Comparison of ENCODE assay signal across 29 mouse cellular contexts in the genomic region with DNA sequence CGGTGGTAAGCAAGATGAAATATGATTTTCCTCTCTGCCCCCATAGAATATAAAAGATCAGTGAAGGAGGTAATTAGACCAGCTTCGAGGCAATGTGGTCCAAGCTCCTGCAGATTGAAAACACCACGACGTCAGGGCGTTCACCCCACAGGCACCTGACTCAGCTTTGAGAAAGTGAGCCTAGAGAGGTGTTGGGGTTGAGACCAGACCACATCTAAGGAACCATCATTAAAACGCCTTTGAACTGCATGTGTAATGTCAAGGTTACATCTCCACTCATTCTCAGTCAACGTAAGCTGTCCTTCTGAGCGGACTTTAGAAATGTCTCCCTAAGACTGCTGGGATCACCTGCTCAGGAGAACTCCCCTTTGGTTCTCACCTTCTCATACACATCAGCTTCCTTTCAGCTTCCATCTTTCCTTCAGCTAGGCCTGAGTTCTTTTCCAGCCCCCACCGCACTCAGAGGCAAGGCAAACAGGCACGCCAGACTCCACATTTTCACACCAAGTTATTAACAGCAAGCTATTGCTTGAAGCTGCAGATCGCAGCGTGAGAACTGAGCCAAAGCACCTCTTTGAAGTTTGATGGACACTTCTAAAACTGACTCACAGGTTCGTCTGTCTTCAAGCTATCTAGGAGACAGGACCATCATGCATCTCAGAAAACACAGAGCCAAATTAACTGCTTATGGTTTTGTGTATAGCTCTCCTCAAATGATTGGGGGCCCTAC.
DNase-seq lines count a peak whose midpoint lies in the region; ATAC-seq lines count a peak whose summit lies in the region.
"Had no signal": no experiment of that assay in that cellular context is flagged by ENCODE, and none has a peak within 500 bp of the region (broad histone marks: within the 10 kb centered on the region; RNA-seq: fewer than 3 reads in every experiment).

No protein-coding gene starts in this region.

- DNase-seq in embryonic facial prominence, embryonic 14.5 days (ENCODE audit: low spot score): peak; percentile 22
- no peak for DNase-seq in embryonic facial prominence, embryonic 10.5 days (ENCODE audit: low spot score)
- peak; percentile 82 for DNase-seq in CD4-positive helper T cell, adult 2 months (ENCODE audit: low read depth, low spot score)
- peak; percentile 76 for DNase-seq in naive thymus-derived CD4-positive, alpha-beta T cell, adult 2 months (ENCODE audit: low read depth)
- no peak for DNase-seq in gastrocnemius, adult 8-10 months (ENCODE audit: low spot score in 2 of 2)
- no peak for DNase-seq in kidney, postnatal 10 days
- DNase-seq: adrenal gland, postnatal 25 days; cerebellum, adult 11 months; cerebellum, postnatal 10 days; gastrocnemius, postnatal 10 days; heart, postnatal 14 days; kidney, adult 9 months; kidney, postnatal 25 days; liver, postnatal 0 days; lung, postnatal 10 days; thymus, adult 18-20 months had no signal

- no peak overlapping the region for H3K4me3 ChIP-seq in embryonic facial prominence, embryonic 14.5 days (ENCODE audit: low read depth, low read length)
- H3K4me3 ChIP-seq in embryonic facial prominence, embryonic 10.5 days: no peak overlapping the region
- H3K4me3 ChIP-seq: embryonic facial prominence, embryonic 12.5 days; erythroblast, embryonic 14.5 days; forebrain, embryonic 12.5 days; heart, embryonic 13.5 days; hindbrain, embryonic 12.5 days; layer of hippocampus, adult 2 months; limb, embryonic 12.5 days; neural tube, embryonic 12.5 days; stomach, embryonic 15.5 days had no signal

- H3K4me1 ChIP-seq in embryonic facial prominence, embryonic 14.5 days (ENCODE audit: control insufficient read depth, insufficient read depth, low read length): peaks cover 10% of the 10 kb centered on the region; the same call in 1 of the 2 replicates
- peaks cover 23% of the 10 kb centered on the region for H3K4me1 ChIP-seq in embryonic facial prominence, embryonic 10.5 days
- H3K4me1 ChIP-seq: embryonic facial prominence, embryonic 12.5 days; stomach, embryonic 15.5 days had no signal

- WGBS in embryonic facial prominence, embryonic 14.5 days: 79% methylated on average over 13 of the region's 13 CpGs
- 83% methylated on average over 13 of the region's 13 CpGs for WGBS in embryonic facial prominence, embryonic 10.5 days

- no peak overlapping the region for H3K4me2 ChIP-seq in embryonic facial prominence, embryonic 14.5 days (ENCODE audit: low read depth, low read length)
- H3K4me2 ChIP-seq: embryonic facial prominence, embryonic 12.5 days; forebrain, embryonic 12.5 days; heart, embryonic 13.5 days; hindbrain, embryonic 12.5 days; limb, embryonic 12.5 days; liver, embryonic 11.5 days; midbrain, embryonic 11.5 days; neural tube, embryonic 12.5 days; stomach, embryonic 15.5 days had no signal

- no peak for ATAC-seq in embryonic facial prominence, embryonic 14.5 days (ENCODE audit: low read depth)
- ATAC-seq in activated CD4-positive, CD25-positive, alpha-beta regulatory T cell, adult 4 months: peak; percentile 82
- ATAC-seq: intestine, embryonic 16.5 days; liver, postnatal 0 days had no signal

- H3K27ac ChIP-seq in embryonic facial prominence, embryonic 14.5 days (replicated peaks; ENCODE audit: low read depth, low read length): no peak overlapping the region
- no peak overlapping the region for H3K27ac ChIP-seq in embryonic facial prominence, embryonic 10.5 days (replicated peaks)
- H3K27ac ChIP-seq: embryonic facial prominence, embryonic 12.5 days; forebrain, embryonic 12.5 days; heart, embryonic 13.5 days; hindbrain, embryonic 12.5 days; layer of hippocampus, adult 2 months; limb, embryonic 12.5 days; neural tube, embryonic 12.5 days; stomach, embryonic 15.5 days had no signal

- no peaks in the 10 kb centered on the region for H3K27me3 ChIP-seq in embryonic facial prominence, embryonic 14.5 days (replicated peaks; ENCODE audit: control insufficient read depth, insufficient read depth, low read length)
- no peaks in the 10 kb centered on the region for H3K27me3 ChIP-seq in embryonic facial prominence, embryonic 10.5 days (replicated peaks; ENCODE audit: low read depth, poor library complexity, severe bottlenecking)
- H3K27me3 ChIP-seq: embryonic facial prominence, embryonic 12.5 days; forebrain, embryonic 12.5 days; heart, embryonic 13.5 days; hindbrain, embryonic 12.5 days; limb, embryonic 12.5 days; neural tube, embryonic 12.5 days; stomach, embryonic 15.5 days had no signal

- no peak overlapping the region for H3K9ac ChIP-seq in embryonic facial prominence, embryonic 14.5 days (ENCODE audit: low read depth, low read length)
- H3K9ac ChIP-seq: embryonic facial prominence, embryonic 12.5 days; forebrain, embryonic 12.5 days; heart, embryonic 13.5 days; hindbrain, embryonic 12.5 days; limb, embryonic 12.5 days; liver, postnatal 0 days; neural tube, embryonic 12.5 days; stomach, embryonic 15.5 days had no signal

- 0 out of 2 replicates have a peak, but pooled peaks cover 4% of the 10 kb centered on the region for H3K36me3 ChIP-seq in embryonic facial prominence, embryonic 14.5 days (ENCODE audit: control insufficient read depth, insufficient read depth, low read length)
- peaks cover 9% of the 10 kb centered on the region for H3K36me3 ChIP-seq in embryonic facial prominence, embryonic 10.5 days (replicated peaks)
- H3K36me3 ChIP-seq: embryonic facial prominence, embryonic 12.5 days; stomach, embryonic 15.5 days had no signal

- H3K9me3 ChIP-seq in embryonic facial prominence, embryonic 14.5 days (ENCODE audit: control insufficient read depth, low read length): no peaks in the 10 kb centered on the region
- no peaks in the 10 kb centered on the region for H3K9me3 ChIP-seq in embryonic facial prominence, embryonic 10.5 days
- H3K9me3 ChIP-seq: embryonic facial prominence, embryonic 12.5 days; forebrain, embryonic 12.5 days; heart, embryonic 13.5 days; hindbrain, embryonic 12.5 days; limb, embryonic 12.5 days; neural tube, embryonic 12.5 days; stomach, embryonic 15.5 days had no signal

Comparison
In these comparisons a context has a peak if more than half of its experiments do, and no peak if none do; other contexts are left out.
1. DNase-seq: peak in embryonic facial prominence, embryonic 14.5 days (single experiment), CD4-positive helper T cell, adult 2 months (single experiment) and naive thymus-derived CD4-positive, alpha-beta T cell, adult 2 months (single experiment); none in embryonic facial prominence, embryonic 10.5 days (single experiment), gastrocnemius, adult 8-10 months (0 of 2) and kidney, postnatal 10 days (single experiment).